Mouse (Mus musculus): Measurements from ENCODE around the gene Rln3. TPM values are rescaled to one million over a fixed set of nuclear protein-coding genes. Genes with fewer than 3 reads are reported as not detected.

Gene Rln3
- polyA plus RNA-seq, 1 experiment from 2014 or later: not detected

- Histone ChIP-seq H3K9ac (ENCODE audit: low read depth, low read length) (no peak overlapping the region), H3K4me1 (replicated peaks; ENCODE audit: control insufficient read depth, insufficient read depth, low read length) (no peaks in the 10 kb centered on the region; the same call in 1 of the 2 replicates), H3K4me3 (ENCODE audit: low read depth, low read length) (no peak overlapping the region), H3K4me2 (no peak overlapping the region), H3K9me3 (ENCODE audit: control insufficient read depth, low read length) (no peaks in the 10 kb centered on the region), H3K27me3 (replicated peaks; ENCODE audit: control insufficient read depth, insufficient read depth, low read length) (no peaks in the 10 kb centered on the region), H3K36me3 (ENCODE audit: control insufficient read depth, insufficient read depth, low read length) (0 out of 2 replicates have a peak, but pooled peaks cover 4% of the 10 kb centered on the region), H3K27ac (ENCODE audit: low read depth, low read length) (no peak overlapping the region)
- ATAC-seq (replicated peaks; ENCODE audit: low FRiP score) (no peak), DNase-seq (ENCODE audit: low spot score) (no peak)
- WGBS: 71% methylated on average over 1 of the region's 1 CpGs
Observed at GRCm38 (mm10) chr8:84076412-84076811, 31.6 kb upstream of the Rln3 start.

DNA sequence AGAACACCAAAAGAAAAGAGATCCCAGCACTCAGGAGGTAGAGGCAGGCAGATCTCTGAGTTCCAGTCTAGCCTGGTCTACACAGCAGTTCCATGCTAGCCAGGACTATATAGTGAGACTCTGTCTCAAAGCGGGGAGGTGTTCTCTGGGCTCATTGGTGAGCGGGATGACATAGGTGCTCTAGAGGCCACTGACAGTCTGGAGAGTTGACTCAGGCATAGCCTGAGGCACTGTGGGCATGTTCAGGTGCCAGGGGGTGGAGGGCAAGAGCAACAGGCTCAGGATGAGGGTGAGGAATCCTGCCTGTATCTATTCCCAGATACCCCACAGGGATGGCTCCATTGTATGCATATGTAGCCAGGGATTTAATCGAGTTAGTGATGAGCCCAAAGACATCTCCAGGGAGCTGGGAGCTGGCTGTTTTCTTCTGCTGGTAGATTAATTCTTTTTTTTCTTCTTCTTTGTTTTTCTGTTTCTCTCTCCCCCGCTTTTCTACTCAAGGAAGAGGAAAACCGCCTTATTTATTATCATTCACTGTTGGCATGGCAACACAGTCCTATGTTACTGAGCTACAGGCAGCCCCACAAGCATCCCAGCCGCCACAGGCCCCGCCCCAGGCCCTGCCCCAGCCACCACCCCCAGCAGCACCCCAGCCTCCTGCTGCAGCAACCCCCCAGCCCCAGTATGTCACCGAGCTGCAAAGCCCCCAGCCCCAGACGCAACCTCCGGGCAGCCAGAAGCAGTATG, 28.6 kb upstream of the Rln3 start:
- Histone ChIP-seq H3K4me1 (replicated peaks; ENCODE audit: control insufficient read depth, insufficient read depth, low read length) (peaks cover 12% of the 10 kb centered on the region), H3K9ac (ENCODE audit: low read depth, low read length) (no peak overlapping the region), H3K27ac (ENCODE audit: low read depth, low read length) (no peak overlapping the region), H3K27me3 (replicated peaks; ENCODE audit: control insufficient read depth, insufficient read depth, low read length) (no peaks in the 10 kb centered on the region), H3K36me3 (ENCODE audit: control insufficient read depth, insufficient read depth, low read length) (no peaks in the 10 kb centered on the region), H3K9me3 (ENCODE audit: control insufficient read depth, low read length) (no peaks in the 10 kb centered on the region), H3K4me3 (ENCODE audit: low read depth, low read length) (no peak overlapping the region), H3K4me2 (no peak overlapping the region)
- 69% methylated on average over 10 of the region's 10 CpGs for WGBS
- no peak for ATAC-seq (replicated peaks; ENCODE audit: low FRiP score)
- no peak for DNase-seq (ENCODE audit: low spot score)

- Histone ChIP-seq H3K9ac (ENCODE audit: low read depth, low read length) (no peak overlapping the region), H3K4me1 (replicated peaks; ENCODE audit: control insufficient read depth, insufficient read depth, low read length) (peaks cover 20% of the 10 kb centered on the region), H3K27me3 (replicated peaks; ENCODE audit: control insufficient read depth, insufficient read depth, low read length) (no peaks in the 10 kb centered on the region), H3K36me3 (ENCODE audit: control insufficient read depth, insufficient read depth, low read length) (no peaks in the 10 kb centered on the region), H3K9me3 (ENCODE audit: control insufficient read depth, low read length) (no peaks in the 10 kb centered on the region), H3K27ac (ENCODE audit: low read depth, low read length) (no peak overlapping the region), H3K4me3 (ENCODE audit: low read depth, low read length) (no peak overlapping the region), H3K4me2 (no peak overlapping the region)
- DNase-seq (ENCODE audit: low spot score) (no peak), ATAC-seq (replicated peaks; ENCODE audit: low FRiP score) (no peak)
- 89% methylated on average over 10 of the region's 10 CpGs for WGBS
Observed at GRCm38 (mm10) chr8:84072321-84072720, 27.5 kb upstream of the Rln3 start.

- WGBS: 61% methylated on average over 3 of the region's 3 CpGs
- ATAC-seq (replicated peaks; ENCODE audit: low FRiP score) (no peak), DNase-seq (ENCODE audit: low spot score) (no peak)
- Histone ChIP-seq H3K9ac (ENCODE audit: low read depth, low read length) (no peak overlapping the region), H3K4me3 (ENCODE audit: low read depth, low read length) (no peak overlapping the region), H3K4me2 (no peak overlapping the region), H3K27ac (ENCODE audit: low read depth, low read length) (no peak overlapping the region), H3K27me3 (replicated peaks; ENCODE audit: control insufficient read depth, insufficient read depth, low read length) (no peaks in the 10 kb centered on the region), H3K36me3 (ENCODE audit: control insufficient read depth, insufficient read depth, low read length) (no peaks in the 10 kb centered on the region), H3K9me3 (ENCODE audit: control insufficient read depth, low read length) (no peaks in the 10 kb centered on the region), H3K4me1 (replicated peaks; ENCODE audit: control insufficient read depth, insufficient read depth, low read length) (peaks cover 20% of the 10 kb centered on the region)
Observed at GRCm38 (mm10) chr8:84071921-84072320, 27.1 kb upstream of the Rln3 start.

DNA sequence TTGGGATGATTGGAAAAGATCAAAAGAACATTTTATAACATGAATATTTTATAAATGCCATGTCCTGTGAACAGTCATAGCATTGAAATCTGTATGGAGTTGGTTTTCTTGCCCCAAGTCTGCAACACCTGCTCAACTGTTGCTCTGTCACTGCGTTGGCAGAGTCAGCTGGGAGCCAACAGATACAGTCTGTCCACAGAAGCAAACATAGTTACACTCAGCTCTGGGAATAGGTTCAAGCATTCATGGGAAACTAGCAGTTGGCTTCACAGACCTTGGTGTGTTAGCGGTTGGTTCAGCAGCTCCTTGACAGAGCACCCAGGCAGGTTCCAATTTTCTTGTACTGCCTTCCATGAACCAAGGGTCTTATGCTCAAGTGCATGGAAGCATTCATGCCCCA, 25.9 kb upstream of the Rln3 start:
- peaks cover 20% of the 10 kb centered on the region for H3K4me1 ChIP-seq (replicated peaks; ENCODE audit: control insufficient read depth, insufficient read depth, low read length)
- ATAC-seq (replicated peaks; ENCODE audit: low FRiP score): no peak
- WGBS: 85% methylated on average over 2 of the region's 2 CpGs

GRCm38 (mm10) chr8:84070241-84070640, 25.4 kb upstream of the Rln3 start:
- WGBS: 68% methylated on average over 5 of the region's 5 CpGs
- no peak overlapping the region for H3K4me2 ChIP-seq
- DNase-seq (ENCODE audit: low spot score) (no peak), ATAC-seq (replicated peaks; ENCODE audit: low FRiP score) (no peak)
- peaks cover 20% of the 10 kb centered on the region for H3K4me1 ChIP-seq (replicated peaks; ENCODE audit: control insufficient read depth, insufficient read depth, low read length)
- H3K27ac ChIP-seq (ENCODE audit: low read depth, low read length): no peak overlapping the region
- no peak overlapping the region for H3K9ac ChIP-seq (ENCODE audit: low read depth, low read length)
- H3K9me3 ChIP-seq (ENCODE audit: control insufficient read depth, low read length): no peaks in the 10 kb centered on the region
- no peaks in the 10 kb centered on the region for H3K27me3 ChIP-seq (replicated peaks; ENCODE audit: control insufficient read depth, insufficient read depth, low read length)
- H3K36me3 ChIP-seq (ENCODE audit: control insufficient read depth, insufficient read depth, low read length): no peaks in the 10 kb centered on the region
- H3K4me3 ChIP-seq (ENCODE audit: low read depth, low read length): no peak overlapping the region

More for the DNA sequence above, 25.9 kb upstream of the Rln3 start:
- no peak overlapping the region for H3K9ac ChIP-seq (ENCODE audit: low read depth, low read length)
- H3K9me3 ChIP-seq (ENCODE audit: control insufficient read depth, low read length): no peaks in the 10 kb centered on the region
- no peak overlapping the region for H3K4me2 ChIP-seq
- no peaks in the 10 kb centered on the region for H3K36me3 ChIP-seq (ENCODE audit: control insufficient read depth, insufficient read depth, low read length)
- H3K4me3 ChIP-seq (ENCODE audit: low read depth, low read length): no peak overlapping the region
- H3K27ac ChIP-seq (ENCODE audit: low read depth, low read length): no peak overlapping the region
- H3K27me3 ChIP-seq (replicated peaks; ENCODE audit: control insufficient read depth, insufficient read depth, low read length): no peaks in the 10 kb centered on the region
- no peak for DNase-seq (ENCODE audit: low spot score)

- H3K4me2 ChIP-seq: no peak overlapping the region
- ATAC-seq (replicated peaks; ENCODE audit: low FRiP score): no peak
- WGBS: 72% methylated on average over 2 of the region's 2 CpGs
Observed at GRCm38 (mm10) chr8:84069750-84070149, 24.9 kb upstream of the Rln3 start.

GRCm38 (mm10) chr8:84069169-84069568, 24.4 kb upstream of the Rln3 start:
- Histone ChIP-seq H3K36me3 (ENCODE audit: control insufficient read depth, insufficient read depth, low read length) (no peaks in the 10 kb centered on the region), H3K4me1 (replicated peaks; ENCODE audit: control insufficient read depth, insufficient read depth, low read length) (peaks cover 22% of the 10 kb centered on the region), H3K4me2 (no peak overlapping the region), H3K9me3 (ENCODE audit: control insufficient read depth, low read length) (no peaks in the 10 kb centered on the region), H3K4me3 (ENCODE audit: low read depth, low read length) (peak overlapping the region; percentile 5; the same call in 1 of the 2 replicates), H3K27ac (ENCODE audit: low read depth, low read length) (0 out of 2 replicates have a peak overlapping the region, but pooled peaks have one; percentile 14), H3K9ac (ENCODE audit: low read depth, low read length) (no peak overlapping the region), H3K27me3 (replicated peaks; ENCODE audit: control insufficient read depth, insufficient read depth, low read length) (no peaks in the 10 kb centered on the region)
- ATAC-seq (replicated peaks; ENCODE audit: low FRiP score): no peak
- 41% methylated on average over 1 of the region's 1 CpGs for WGBS
- DNase-seq (ENCODE audit: low spot score): no peak

More at GRCm38 (mm10) chr8:84069750-84070149, 24.9 kb upstream of the Rln3 start:
- DNase-seq (ENCODE audit: low spot score): no peak
- no peak overlapping the region for H3K4me3 ChIP-seq (ENCODE audit: low read depth, low read length)
- H3K9me3 ChIP-seq (ENCODE audit: control insufficient read depth, low read length): no peaks in the 10 kb centered on the region
- H3K36me3 ChIP-seq (ENCODE audit: control insufficient read depth, insufficient read depth, low read length): no peaks in the 10 kb centered on the region
- peaks cover 22% of the 10 kb centered on the region for H3K4me1 ChIP-seq (replicated peaks; ENCODE audit: control insufficient read depth, insufficient read depth, low read length)
- H3K9ac ChIP-seq (ENCODE audit: low read depth, low read length): no peak overlapping the region
- no peak overlapping the region for H3K27ac ChIP-seq (ENCODE audit: low read depth, low read length)
- no peaks in the 10 kb centered on the region for H3K27me3 ChIP-seq (replicated peaks; ENCODE audit: control insufficient read depth, insufficient read depth, low read length)

Data from liver, embryonic 11.5 days (tissue).